Mouse (Mus musculus): ENCODE measurements at regions not wholly inside any gene's neighbourhood (a gene's known extent, or its start where the extent isn't known, plus 50 kb on each side); places are given as distances from the start of the nearest gene placed in this dataset.
"Not testable (repeated sequence)": the region's sequence is repeated elsewhere in the genome, so short reads cannot be mapped to it uniquely, and the experiment has no call there.

DNA sequence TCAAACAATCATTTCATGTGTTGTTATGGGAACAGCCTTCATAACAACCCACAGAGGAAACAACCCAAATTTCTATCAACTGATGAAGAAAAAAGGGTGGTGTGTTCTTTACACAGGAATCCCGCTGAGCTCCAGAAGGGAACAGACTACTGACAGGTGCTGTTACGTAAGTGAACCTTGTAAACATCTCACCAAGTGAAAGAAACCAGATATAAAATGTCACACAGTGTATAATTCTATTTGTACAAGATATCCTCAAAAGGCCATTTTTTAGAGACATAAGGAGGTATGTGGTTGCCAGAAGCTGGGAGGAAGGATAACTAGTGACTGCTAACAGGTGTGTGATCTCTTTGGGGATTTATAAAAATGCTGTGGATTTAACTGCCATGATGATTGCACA, 119.9 kb downstream of the Plod2 start:
- DNase-seq: no peak

DNA sequence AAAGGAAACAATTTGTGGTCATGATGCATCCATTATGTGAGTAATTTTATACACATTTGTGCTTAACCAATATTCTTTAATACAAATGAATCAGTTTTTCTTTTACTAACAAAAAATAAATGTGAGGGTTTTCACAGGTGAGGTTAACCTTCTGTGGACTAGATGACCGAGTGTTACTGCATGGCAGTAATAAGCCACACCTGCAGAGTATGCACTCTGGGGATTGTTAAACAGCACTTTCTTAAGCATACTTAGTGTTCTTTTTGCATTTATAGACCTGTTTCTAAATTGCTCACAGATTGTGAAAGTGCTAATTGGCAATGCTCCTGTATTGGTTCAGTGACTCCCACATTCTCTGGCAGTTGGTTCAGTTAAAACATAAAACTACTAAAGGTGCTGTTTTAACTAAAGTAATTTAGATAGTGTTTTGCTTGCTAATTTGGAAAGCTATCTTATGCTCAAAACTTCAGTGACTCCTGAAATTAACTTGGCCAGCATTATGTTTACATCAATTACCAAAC, 125.4 kb downstream of the Plod2 start:
- DNase-seq: no peak

DNA sequence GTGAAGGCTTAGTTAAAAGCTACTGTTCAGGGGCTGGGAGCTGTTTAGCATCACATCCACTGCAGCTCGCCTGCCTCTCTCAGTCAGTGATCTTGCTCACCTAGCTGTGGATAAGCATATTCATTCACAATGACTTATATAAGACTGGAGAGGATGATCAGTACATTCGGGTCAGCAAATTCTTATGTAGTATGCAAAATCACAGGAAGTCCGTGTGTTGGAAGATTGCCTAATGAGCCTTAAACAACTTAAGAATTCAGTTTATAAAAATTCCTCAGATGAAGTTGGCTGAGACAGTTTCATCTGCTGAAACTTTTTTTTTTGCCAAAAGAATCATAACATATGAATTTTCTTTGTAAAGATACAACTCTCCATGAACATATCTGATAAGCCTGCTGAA, 129.9 kb downstream of the Plod2 start:
- no peak for DNase-seq

GRCm38 (mm10) chr9:92694361-92695016, 152.5 kb downstream of the Plod2 start:
- peak; percentile 90 for DNase-seq

- DNase-seq: peak; percentile 36
Observed at GRCm38 (mm10) chr9:92697971-92698370, 155.9 kb downstream of the Plod2 start.

GRCm38 (mm10) chr9:92704752-92705151, 162.7 kb downstream of the Plod2 start:
- no peak for DNase-seq

- peak; percentile 60 for DNase-seq
Observed at GRCm38 (mm10) chr9:92707011-92707410, 165.0 kb downstream of the Plod2 start.

DNA sequence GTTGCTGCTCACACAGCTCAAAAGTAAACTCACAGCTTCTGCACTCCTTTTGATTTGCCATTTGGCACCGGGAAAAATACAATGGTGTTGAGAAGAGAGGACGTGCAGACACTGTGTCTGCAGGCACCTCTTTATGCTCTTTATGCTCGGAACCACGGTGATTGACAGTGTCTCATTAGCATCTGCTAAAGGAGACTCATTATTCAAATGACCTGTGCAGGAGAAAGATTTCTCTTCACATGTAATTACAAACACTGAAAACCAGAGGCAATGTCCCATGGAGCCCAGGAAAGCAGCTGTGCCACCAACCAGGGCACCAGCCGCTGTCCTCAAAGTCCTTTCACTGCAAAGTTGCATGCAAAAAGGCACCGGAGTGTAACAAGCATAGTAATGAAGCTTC, 175.2 kb downstream of the Plod2 start:
- DNase-seq: peak; percentile 49

- peak; percentile 65 for DNase-seq
Observed at GRCm38 (mm10) chr9:92718337-92718736, 176.3 kb downstream of the Plod2 start.

DNA sequence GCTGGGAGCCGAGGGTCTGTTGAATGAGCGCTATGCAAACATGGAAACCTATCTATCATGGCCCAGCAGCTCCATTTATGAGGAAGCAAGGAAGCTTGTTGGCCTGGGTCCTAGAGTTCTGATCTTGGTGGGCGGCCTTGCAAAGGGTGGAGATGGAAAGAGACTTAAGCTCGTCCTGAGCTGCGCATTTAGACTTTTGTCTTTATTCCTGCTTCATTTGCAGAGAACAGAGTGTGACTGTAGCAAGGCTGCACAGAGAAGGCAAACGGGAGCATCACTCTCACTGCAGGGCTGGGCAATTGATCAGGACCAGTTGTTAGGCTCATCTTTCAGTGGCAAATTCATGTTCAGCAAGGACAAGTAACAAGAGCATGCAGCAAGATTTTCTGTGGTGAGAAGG, 177.2 kb downstream of the Plod2 start:
- peak; percentile 58 for DNase-seq

GRCm38 (mm10) chr9:92728864-92729263, 186.8 kb downstream of the Plod2 start:
- DNase-seq: no peak

- peak; percentile 36 for DNase-seq
Observed at GRCm38 (mm10) chr9:92731396-92731795, 189.4 kb downstream of the Plod2 start.

- DNase-seq: no peak
Observed at GRCm38 (mm10) chr9:92767532-92767931, 225.5 kb downstream of the Plod2 start.

- DNase-seq: no peak
Observed at GRCm38 (mm10) chr9:92768432-92768831, 226.4 kb downstream of the Plod2 start.

DNA sequence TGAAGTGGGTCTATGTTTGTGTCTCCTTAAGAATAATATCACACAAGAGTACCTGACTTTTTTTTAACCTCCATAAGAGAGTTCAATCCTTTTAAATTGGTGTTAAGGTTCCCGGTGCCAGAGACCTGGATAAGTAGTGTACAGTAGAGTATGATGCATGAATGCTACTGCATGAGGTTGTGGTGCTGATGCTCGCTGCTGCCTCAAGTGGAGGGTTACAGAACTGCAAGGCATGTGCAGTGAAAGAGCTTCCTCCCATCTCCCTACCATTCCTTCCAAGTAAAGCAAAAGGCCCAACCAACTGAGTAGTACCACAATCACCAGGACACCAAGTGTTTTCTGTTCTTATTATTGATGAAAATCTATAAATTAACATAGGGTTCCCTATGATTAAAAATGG, 227.5 kb downstream of the Plod2 start:
- no peak for DNase-seq

- DNase-seq: no peak
Observed at GRCm38 (mm10) chr9:92771002-92771401, 229.0 kb downstream of the Plod2 start.

DNA sequence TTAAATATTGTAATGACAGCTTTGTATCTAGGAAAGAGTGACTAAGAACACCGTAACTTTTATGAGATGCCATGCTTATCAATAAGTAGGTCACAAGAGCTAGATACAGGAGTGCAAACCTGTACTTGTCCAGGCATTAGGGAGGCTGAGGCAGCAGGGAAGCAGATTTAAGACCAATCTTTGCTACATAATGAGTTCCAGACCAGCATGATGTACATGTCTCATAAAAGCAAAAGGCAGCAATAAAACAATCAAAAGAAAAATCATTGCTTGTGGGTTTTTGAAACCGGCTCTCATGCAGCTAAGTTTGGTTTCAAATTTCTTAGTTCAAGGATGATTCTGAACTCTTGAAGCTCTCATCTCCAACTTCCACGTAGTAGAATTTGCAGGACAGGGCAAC, 229.7 kb downstream of the Plod2 start:
- no peak for DNase-seq

GRCm38 (mm10) chr9:92782922-92783454, 241.0 kb downstream of the Plod2 start:
- no peak for DNase-seq

- no peak for DNase-seq
Observed at GRCm38 (mm10) chr9:92799695-92800094, 257.7 kb downstream of the Plod2 start.

GRCm38 (mm10) chr9:92809469-92809868, 267.4 kb downstream of the Plod2 start:
- DNase-seq: no peak

- no peak for DNase-seq
Observed at GRCm38 (mm10) chr9:92820721-92821120, 278.7 kb downstream of the Plod2 start.

DNA sequence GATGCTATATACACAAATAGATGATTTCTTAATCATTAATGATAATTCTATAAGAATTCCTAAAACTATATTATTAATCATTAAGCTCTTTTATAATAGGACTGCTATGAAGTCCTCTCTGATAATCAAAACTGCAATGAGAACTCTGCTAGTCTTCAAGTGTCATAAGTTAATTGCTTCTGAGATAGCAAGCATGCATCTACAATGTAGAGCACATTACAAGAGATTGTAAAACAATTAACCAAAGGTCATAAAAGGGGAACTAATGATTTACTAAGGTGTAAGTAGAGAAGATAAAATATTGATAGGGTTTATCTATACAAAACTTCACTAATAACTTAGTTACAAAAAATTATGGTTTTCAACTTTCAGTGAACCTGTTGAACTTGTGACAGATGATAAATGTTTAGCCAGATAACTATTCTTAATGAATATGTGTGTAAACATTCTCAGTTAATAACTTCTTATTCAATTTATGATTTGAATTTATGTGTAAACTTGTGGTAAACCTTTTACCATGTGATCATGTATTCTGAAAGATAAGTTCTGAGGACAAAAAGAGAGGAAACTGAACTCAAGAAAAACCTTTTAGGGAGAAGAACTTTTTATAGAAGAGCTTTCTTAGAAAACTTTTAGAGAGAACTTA, 284.8 kb downstream of the Plod2 start:
- DNase-seq: no peak

GRCm38 (mm10) chr9:92836156-92836555, 294.1 kb downstream of the Plod2 start:
- not testable (repeated sequence) for DNase-seq

- no peak for DNase-seq
Observed at GRCm38 (mm10) chr9:92856410-92857083, 314.5 kb downstream of the Plod2 start.

Measured in heart, adult 11 months (tissue).